Mouse (Mus musculus): ENCODE measurements around the gene Olfr116. TPM values are rescaled to one million over a fixed set of nuclear protein-coding genes. Genes with fewer than 3 reads are reported as not detected.

Gene Olfr116
- not detected for total RNA-seq (2021)
- long read RNA-seq, experiment 1, result 0 reads
- long read RNA-seq, experiment 2, result 0 reads

DNA sequence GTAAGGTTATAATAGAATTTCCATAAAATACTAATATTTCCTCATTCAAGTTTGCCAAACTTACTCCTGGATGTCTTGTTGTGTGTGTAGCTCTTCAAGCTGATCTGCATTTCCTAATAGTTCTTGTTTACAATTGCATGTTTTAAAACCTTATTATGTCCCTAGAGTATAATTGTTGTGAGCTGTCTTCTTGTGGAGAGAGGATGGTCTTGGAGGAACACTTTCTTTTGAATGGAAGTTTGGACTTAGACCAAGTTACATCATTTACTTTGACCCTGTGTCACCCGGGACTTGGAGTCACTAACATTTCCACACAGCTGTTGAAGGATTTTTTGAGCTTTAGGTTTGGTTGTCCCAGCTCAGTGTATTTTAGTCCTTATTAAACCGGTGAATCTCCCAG is at the start of gene Olfr116, which contains the start of gene Olfr115:
Olfr116 (minus strand) TSS at position 191 of the 400 bp plus-strand sequence.
Olfr115 (minus strand) TSS at position 101 of the 400 bp plus-strand sequence.
- peak; percentile 4 for DNase-seq (ENCODE audit: low spot score)

DNA sequence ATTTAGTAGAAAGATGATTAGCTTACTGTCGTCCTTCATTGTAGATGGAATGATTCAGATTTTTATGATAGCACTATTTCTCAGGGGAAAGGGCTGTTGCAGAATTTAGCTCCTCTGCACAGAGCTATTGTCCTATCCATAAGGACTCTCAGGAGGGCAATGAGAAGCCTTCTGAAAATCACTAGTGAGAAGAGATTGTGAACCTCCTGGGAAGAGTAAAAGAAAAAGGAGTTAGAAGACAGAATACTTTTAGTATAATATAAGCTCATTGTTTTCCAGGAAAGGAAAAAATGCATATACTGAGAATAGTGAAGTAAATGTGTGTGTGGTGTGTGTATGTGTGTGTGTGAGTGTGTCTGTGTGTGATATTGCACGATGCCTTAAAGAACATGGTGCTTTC is 39.7 kb upstream of the Olfr116 start, which contains the start of gene Olfr118:
Olfr118 (plus strand) TSS at position 301 of the 400 bp plus-strand sequence.
- no peak for DNase-seq (ENCODE audit: low spot score)

DNA sequence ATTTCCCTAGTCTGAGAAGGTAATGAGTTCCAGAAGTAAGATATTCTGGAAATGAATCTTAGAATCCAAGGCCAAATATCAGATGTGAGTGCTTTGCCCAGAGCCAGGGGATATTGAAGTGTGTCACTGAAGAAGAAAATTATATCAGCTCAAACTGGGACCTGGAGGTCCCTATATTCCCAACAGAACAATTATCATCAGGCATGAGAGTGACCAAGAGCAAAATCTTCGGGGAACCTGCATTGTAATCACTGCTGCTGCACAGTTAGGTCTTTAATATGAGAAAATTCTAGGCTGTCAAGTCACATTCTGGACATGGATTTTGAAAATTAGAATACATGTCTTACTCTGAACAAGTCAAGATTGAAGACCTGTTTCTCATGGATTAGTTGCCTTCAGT is 36.7 kb upstream of the Olfr116 start, which contains the start of gene Olfr117:
Olfr117 (minus strand) TSS at position 101 of the 400 bp plus-strand sequence.
- DNase-seq (ENCODE audit: low spot score), result no peak

DNA sequence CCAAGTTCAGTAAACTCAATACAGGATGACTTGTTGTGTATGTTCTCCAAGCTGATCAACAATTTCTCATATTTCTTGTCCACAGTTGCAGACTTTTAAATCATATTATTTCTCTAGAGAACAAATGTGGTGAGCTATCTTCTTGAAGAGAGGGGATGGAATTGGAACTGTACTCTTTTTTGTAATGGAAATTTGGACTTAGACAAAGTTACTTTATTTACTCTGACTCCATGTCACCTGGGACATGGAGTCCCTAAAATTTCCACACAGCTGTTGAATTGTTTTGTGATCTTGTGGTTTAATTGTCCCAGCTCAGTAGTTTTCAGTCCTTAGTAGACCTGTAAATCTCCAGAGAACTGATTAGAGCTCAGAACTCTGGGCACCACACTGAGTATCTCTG is 34.4 kb downstream of the Olfr116 start, which contains the start of gene Olfr114:
Olfr114 (minus strand) TSS at position 101 of the 400 bp plus-strand sequence.
- DNase-seq (ENCODE audit: low spot score), result no peak

DNA sequence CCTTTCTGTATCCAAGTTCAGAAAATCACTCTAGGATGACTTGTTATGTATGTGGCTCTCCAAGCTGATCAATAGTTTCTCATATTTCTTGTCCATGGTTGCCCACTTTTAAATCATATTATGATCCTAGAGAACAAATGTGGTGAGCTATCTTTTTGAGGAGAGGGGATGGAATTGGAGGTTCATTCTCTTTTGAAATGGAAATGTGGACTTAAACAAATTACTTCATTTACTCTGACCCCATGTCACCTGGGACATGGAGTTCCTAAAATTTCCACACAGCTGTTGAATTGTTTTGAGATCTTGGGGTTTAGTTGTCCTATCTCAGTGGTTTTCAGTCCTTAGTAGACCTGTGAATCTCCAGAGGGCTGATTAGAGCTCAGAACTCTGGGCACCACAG is 49.4 kb downstream of the Olfr116 start, which contains the start of gene Olfr113:
Olfr113 (minus strand) TSS at position 101 of the 400 bp plus-strand sequence.
- DNase-seq (ENCODE audit: low spot score), result no peak

Other genes starting within 250 kb of the Olfr116 start
- not detected for gene Olfr105-ps, start 248.2 kb downstream of the Olfr116 start, total RNA-seq (2021)
- not detected for gene Olfr106-ps, start 236.8 kb downstream of the Olfr116 start, total RNA-seq (2021)
- gene Olfr107, start 228.0 kb downstream of the Olfr116 start, total RNA-seq (2021), result not detected
- gene Olfr108, start 181.7 kb downstream of the Olfr116 start, total RNA-seq (2021), result not detected
- not detected for gene Olfr109, start 168.3 kb downstream of the Olfr116 start, total RNA-seq (2021)
- gene H2-M2, start 143.6 kb downstream of the Olfr116 start, total RNA-seq (2021), result not detected
- gene Olfr110, start 134.7 kb downstream of the Olfr116 start, total RNA-seq (2021), result not detected
- not detected for gene Olfr111, start 119.2 kb downstream of the Olfr116 start, total RNA-seq (2021)
- gene Olfr112, start 57.7 kb downstream of the Olfr116 start, total RNA-seq (2021), result not detected
- not detected for gene Olfr113, start 49.5 kb downstream of the Olfr116 start, total RNA-seq (2021)
- not detected for gene Olfr114, start 34.5 kb downstream of the Olfr116 start, total RNA-seq (2021)
- gene Olfr115, start 90 bp downstream of the Olfr116 start, total RNA-seq (2021), result not detected
- gene Olfr117, start 36.6 kb upstream of the Olfr116 start, total RNA-seq (2021), result not detected
- gene Olfr118, start 39.8 kb upstream of the Olfr116 start, total RNA-seq (2021), result not detected
- gene Olfr119, start 69.4 kb upstream of the Olfr116 start, total RNA-seq (2021), result not detected
- not detected for gene Olfr120, start 94.6 kb upstream of the Olfr116 start, total RNA-seq (2021)
- gene Olfr121, start 121.7 kb upstream of the Olfr116 start, total RNA-seq (2021), result not detected
- gene Olfr122, start 141.4 kb upstream of the Olfr116 start, total RNA-seq (2021), result not detected
- gene Olfr123, start 166.3 kb upstream of the Olfr116 start, total RNA-seq (2021), result not detected
- gene Olfr124, start 172.7 kb upstream of the Olfr116 start, total RNA-seq (2021), result not detected
- gene Olfr125, start 205.8 kb upstream of the Olfr116 start, total RNA-seq (2021), result not detected
- gene Olfr126, start 220.3 kb upstream of the Olfr116 start, total RNA-seq (2021), result not detected